Mouse (Mus musculus): ENCODE measurements around the gene Timm13.

DNA sequence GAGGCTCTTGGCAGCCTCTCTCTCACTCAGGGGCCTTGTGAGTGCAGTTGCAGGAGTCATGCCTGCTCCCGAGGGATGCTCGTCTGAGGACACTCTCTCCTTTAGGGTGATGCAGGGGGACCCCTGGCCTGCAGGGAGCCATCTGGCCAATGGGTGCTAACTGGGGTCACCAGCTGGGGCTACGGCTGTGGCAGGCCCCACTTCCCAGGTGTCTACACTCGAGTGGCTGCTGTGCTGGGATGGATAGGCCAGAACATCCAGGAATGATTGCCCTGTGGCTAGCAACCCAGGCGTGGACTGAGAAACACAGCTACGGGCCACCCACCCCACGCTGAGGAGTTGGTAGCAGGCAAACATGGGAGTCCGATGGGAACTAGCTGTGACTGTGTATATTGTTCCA lies 1.7 kb downstream of the Timm13 start:
- TF ChIP-seq POLR2A (IDR thresholded peaks at IDR 0.05; ENCODE audit: insufficient read depth, low read depth, low read length) = no peak
- TF ChIP-seq CTCF (IDR thresholded peaks at IDR 0.05; ENCODE audit: insufficient read depth, low read depth, low read length) = no peak

All from olfactory bulb, adult 2 months (tissue).